Mouse (Mus musculus) stomach, postnatal 0 days (tissue): Measurements from ENCODE around the gene Trappc2.

ENCODE experiments used
- CTCF ChIP-seq: IDR thresholded peaks from 2 replicates; pipeline ENCODE4 v1.5.1; 2016; ENCODE audit warnings: antibody characterized with exemption, low read depth, mild to moderate bottlenecking, moderate library complexity
- EP300 ChIP-seq: optimal IDR thresholded peaks from 2 replicates; pipeline ENCODE3; 2016; ENCODE audit warnings: antibody characterized with exemption

DNA sequence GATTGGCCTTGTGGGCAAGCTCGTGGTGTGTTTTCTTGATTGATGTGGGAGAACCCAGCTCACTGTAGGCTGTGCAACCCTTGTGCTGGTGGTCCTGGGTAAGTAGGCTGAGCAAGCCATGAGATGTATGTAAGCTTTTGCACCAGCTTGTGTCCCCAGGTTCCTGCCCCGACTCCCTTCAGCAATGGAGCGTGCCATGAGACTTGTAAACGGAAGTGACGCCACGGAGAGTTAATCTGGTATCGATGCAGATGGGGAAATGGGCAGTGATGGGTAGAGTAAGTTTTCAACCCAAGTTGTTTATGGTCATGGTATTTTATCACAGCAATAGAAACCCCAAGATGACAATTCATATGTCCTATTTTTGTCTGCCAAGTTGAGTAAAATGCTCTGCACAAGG lies 27.9 kb downstream of the Trappc2 start:
- TF ChIP-seq CTCF, result no peak
- no peak for TF ChIP-seq EP300
